Mouse (Mus musculus) embryo, embryonic 9.5 days (tissue): Measurements from ENCODE around the gene Creb3l1.
A peak's percentile ranks its signal among the peaks of the same experiment; 100 is the strongest.

Experiments used
- DNase-seq: peaks from one replicate; pipeline ENCODE4 v3.0.0-alpha.2; 2017; ENCODE audit errors: extremely low spot score

Creb3l1 gene

DNA sequence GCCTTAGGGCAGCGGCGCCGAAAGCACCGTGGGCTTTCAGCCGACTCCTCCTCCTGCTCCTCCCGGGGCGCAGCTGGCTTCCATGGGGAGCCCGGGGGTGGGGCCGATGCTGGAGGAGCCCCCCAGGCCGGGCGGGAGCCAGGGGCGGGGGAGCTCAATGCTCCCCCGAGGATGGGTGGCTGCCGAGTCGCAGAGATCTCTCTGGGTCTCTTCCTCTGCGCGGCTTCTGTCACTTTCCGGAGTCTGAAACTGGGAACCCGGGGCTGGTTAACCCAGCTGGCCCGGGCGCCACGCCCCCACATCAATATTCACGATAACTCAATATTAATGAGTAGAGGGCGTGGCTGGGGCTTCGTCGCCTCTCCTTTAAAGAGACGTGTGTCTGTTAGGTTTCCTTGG lies at the start of gene Creb3l1:
Gene Creb3l1, minus strand, starts transcription at position 229 of the 399 bp plus-strand sequence.
- DNase-seq = peak; percentile 70

DNA sequence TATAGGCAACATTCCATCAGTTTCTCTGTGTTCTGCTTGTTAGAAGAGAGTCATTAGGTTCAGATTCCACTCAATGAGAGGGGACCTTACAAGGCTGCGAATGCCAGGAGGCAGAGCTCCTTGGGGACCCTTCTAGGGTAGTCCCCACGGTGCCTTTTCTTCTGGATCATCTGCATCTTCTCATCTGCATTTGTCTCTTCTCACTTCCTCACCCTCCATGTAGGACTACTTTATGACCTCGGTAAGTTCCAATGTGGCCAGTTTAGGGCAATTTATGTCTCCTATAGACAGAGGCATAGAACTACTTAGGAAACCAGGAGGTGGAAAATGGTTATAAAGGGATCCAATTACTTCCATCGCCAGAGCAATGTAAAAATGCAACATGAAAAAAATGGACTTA lies 46.8 kb upstream of the Creb3l1 start:
- no peak for DNase-seq

DNA sequence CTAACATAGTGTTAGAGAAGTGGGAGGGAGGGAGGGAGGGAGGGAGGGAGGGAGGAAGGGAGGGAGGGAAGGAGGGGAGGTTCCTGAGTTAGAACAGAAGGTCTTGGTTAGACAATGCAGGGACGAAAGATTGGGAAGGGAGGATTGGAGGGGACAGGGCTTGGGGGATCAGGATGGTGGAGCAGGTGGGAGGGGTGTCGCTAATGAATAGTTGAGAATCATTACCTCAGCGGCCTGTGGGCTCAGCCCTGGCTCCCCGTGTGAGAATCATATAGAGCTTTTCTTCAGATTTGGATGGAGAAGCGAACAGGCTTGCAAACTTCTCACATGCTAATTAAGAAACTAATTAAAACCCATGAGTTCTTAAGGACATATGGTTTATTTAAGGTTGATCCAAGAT lies 45.3 kb upstream of the Creb3l1 start:
- DNase-seq = no peak

DNA sequence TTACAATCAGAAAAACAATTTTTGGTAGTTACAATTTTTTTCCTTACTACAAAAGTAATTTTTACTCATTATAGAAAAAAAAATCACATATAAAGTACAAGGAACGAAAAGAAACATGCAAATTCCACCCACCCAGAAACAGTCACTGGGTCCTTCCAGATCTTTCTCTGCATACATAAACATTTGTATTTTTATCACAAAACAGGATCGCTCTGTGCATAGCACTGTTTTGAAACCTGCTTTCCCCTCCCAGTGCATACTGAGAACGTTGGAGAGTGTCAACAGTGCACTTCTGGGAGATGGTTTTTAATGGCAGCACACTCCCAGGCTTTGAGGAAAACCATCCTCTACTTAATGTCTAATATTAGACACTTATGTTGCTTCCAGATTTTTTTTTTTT lies 43.3 kb upstream of the Creb3l1 start:
- no peak for DNase-seq

DNA sequence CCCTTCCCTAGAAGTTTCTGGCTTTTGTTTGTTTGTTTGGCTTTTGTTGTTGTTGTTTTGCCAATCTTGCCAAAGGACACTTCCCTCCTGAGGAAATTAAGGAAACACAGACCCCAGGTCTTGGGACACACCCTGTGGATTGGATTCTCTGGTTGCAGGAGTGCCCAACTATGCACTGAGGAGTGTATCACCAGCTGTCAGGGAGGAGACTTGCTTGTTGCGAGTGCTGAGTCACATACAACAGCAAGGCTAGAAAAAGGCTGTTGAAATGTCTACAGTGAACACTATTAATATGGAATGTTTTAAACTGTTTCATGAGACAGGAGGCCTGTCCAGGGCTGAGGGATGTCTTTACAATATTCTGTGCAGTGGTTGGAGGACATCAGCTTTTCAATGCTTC lies 42.6 kb upstream of the Creb3l1 start:
- no peak for DNase-seq

DNA sequence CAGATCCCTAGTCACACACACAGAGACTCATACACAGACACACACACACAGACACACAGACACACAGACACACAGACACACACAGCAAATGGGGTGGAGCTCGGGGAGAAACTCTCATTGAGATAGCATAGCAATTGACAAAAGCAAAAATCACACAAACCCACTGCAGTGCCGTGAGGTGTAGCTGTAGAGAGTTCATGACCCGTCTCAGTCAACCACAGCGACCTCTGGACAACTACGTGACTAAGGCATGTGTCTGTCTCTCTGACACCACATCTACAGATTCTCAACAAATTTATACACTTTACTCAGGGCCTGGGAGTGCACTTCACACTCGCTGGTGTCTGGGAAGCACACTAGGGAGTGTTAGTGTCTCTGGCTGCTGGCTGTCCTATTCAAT lies 41.6 kb upstream of the Creb3l1 start:
- DNase-seq = no peak

DNA sequence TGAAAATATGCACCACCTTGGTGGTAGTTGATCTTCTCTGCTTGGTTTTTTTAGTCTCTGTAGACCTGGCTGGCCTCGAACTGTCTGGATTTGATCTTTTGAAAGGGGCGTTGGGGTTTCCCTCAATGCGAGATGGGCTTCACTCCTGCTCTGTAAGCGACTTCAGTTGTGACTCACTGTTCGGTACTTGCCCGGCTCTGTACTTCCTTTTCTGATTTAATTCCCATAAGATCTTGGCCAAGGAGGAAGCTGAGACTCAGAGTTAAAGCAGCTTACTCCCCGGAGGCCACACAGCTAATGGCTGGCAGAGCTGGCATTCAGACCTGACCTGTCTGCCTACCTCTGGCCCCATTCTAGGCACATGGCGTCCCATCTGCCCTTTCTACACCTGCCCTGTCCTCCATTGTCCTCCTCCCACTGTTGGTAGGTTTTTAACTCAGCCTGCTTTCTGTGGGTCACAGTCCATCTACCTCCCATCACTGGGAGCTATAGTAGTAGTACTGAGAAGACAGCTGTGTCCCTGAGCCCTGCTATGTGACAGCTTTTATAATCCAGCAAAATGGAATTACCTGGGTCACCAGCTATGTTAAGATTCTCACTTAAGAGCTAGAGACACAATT lies 41.1 kb upstream of the Creb3l1 start:
- DNase-seq = no peak

DNA sequence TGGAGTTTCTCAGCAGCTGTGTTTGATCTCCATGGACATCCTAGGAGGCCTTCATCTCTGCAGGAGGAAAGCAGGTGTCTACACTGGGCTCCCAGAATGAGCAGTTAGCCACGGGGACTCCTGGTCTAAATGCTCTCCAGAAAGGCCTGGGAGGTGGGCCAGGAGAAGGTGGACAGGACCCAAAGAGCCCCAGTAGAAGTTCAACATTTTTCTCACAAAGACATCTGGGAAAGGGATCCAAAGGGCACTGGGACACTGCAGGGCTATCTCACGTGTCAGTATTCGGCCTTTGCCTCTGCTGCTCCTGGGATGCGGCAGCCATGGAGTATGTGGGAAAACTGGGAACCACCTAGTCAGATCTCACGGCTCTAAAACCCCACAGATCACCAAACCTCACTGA lies 38.8 kb upstream of the Creb3l1 start:
- no peak for DNase-seq

DNA sequence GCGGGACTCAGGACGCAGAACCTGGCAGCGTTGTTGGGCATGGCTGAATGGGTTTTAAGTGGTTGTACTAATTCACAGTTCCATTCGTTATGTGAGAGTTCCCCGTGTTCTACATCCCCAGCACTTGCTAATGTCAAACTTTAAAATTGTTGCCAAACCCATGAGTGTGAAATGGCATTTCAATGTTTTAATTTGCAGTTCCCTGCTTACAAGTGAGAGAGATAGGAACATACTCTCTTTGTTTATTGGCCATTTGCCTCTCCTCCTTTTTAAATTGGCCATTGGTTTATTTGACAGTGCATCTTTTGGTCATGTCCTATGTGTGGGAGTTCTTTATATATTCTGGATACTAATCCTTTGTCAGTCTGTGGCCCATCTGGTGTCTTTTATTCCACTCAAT lies 37.0 kb upstream of the Creb3l1 start:
- DNase-seq = no peak

DNA sequence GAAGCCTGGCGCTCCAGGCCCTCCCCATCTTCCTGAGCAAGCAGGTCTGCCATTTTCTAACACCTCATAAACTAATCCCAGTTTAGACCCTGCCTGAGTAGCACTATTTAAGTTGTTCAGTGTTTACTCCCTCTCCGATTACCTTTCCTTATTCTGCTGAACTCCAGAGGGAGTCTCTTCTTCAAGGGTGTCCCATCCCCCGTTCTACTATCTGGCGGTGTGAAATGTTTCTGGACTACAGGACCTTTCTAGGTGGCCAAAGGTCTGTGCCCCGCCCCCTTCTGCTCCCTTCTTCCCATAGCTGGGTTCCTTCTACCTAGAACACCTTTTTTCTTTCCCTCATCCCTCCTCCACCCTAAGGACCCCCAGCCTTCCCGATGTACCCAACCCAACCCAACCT lies 36.0 kb upstream of the Creb3l1 start:
- DNase-seq = no peak

DNA sequence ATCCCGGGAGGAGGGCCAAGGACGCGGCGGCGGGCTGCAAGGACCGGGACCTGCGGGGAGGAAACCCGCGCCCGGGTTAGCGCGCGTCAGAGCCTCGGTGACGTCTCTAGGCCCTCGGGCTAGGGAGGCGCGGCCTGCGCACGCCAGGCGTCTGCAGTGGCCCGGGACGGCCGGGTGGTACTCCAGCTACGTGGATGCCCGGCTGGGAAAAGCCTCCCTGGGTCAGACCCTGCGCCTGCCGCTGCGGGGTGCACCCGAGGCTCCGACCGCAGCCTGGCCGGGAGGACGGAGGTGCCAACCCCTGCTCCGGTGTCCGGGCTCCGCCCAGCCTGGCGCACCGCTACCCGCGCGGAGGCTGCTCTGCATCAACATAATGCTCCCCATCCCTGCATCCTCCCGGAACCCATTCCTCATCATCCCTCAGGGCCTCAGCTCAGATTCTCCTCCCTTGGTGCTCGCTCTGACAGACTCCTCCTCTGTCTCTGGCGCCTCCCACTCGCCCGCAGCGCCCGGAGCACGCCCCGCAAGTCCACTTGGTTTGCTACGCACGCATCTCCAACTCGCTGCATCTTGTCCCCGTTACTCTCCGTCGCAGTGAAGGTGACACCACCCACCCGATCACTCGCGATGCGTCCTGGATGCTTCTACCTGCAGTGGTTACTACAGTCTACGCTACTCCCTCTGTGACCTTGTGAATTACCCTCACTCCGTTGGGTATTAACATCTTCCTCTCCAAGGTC lies 35.3 kb upstream of the Creb3l1 start:
- DNase-seq = peak; percentile 54

DNA sequence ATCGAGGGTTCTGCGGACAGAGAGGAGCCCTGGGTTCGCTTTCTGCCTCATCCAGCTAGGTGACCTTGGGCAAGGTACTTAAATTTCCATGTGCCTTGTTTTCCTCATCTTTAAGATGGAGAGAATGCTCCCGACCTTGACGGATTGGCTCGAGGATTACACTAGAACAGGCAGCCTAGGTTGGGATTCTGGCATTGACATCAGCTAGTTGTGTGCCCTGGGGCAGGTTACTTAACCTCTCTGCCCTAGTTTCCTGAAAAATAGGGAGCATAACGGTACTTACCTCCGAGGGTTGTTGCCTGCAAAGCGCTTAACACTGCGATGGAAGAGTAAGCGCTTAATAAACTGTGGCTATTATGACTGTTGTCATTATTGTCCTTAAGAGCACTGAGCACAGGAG lies 34.6 kb upstream of the Creb3l1 start:
- DNase-seq = no peak

DNA sequence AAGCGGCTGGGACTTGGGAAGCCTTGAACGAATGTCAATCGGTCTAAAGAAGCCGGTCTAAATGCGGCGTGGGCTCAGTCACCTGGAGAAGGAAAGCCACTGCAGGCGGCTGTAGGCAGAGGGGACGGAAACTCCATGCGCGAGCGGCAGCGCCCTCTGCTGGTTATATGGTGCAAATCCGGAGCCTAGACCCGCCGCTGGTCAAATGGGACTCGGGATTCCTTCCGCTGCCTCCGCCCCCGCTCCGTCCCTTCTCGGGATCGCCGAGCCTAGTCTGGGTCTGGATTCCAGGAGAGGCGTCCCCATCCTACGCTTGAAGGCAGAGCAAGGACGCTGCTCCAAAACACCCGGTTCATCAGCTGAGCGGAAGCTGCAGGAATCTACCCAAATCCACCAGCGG lies 34.2 kb upstream of the Creb3l1 start:
- DNase-seq = peak; percentile 92

DNA sequence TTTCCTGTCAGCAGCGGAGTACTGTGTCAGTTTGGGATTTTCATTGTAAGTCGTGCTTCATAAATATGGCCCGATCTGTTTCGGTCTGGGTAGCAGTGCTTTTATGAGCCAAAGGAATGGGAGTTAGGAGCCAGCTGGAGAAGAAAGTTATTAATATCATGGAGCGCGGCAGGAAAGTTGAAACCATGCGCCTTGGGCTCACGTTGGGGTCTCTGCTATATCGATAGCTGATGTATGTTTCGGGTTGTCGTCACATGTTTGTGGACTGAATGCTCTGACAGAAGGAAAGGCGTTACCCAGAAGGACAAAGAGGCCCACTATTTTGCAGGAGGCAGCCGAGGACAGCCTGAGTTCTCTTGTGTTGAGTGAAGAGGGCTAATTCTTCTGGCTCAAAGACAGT lies 32.5 kb upstream of the Creb3l1 start:
- DNase-seq = no peak

DNA sequence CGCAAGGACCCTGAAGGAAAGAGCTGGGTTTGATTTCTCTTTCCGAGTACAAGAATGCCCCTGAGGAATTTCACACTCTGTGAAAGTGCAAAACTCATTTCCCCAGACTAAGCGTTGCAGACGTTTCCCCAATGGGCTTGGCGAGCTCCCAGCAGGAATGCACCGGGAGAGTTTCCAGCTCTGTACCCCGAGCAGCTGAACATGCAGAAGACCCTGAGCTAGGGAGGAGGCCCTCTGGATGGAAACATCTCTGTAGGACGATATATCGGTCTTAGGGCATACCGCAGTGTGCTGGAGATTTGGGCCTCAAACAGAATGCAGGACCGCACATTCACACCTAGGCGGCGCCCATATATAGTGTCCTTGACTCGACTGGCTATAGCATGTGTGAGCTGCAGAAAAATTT lies 31.5 kb upstream of the Creb3l1 start:
- peak; percentile 75 for DNase-seq

DNA sequence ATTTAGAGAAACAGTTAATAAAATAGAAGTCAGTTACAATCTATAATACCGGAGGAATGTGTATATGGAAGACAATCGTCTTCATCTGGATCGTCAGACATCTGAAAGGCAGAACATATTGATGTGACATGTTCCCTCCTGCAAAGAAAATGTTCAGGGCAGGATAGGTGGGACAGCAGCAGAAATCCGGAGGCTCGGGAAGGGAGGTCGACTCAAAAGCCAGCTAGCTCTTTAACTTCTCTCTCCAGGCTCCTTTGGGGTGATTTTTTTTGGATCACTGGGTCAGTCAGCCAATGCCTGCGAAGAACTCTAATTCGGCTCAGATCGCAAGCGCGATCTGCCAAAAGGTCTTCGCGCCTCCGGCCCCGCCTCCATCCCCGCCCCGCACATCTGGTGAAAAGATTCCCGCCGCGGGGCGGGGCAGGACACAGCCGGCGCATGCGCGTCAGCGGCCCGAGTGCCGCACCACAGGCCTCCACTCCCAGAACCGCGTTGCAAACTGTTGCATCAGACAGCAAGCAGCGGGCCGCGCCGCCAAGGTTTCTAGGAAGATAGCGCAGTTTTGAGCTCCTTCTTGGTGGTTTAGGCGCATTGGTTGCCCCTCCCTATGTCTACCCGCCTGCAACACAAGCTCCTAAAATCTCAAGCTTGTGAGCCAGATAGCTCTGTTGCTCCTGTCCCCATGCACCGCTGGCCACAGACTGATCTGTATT lies 31.0 kb upstream of the Creb3l1 start:
- DNase-seq = peak; percentile 91

DNA sequence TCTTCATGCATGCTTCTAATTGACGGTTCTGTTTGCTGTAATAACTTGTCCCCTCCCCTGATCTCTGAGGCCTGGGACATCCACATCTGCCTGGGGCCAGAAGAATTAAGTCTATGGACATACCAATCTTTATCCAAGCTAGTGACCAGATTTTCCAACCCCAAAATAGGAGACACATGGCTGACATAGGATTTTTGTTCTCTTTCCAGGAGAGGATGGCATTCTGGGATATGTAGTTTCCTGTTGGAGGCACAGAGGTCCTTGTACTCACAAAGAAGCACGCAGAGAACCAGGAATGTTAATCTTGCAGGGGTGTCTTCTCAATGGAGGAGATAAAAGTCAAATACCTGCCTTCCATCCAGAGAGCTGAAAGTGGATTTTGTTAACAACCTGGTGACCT lies 28.5 kb upstream of the Creb3l1 start:
- no peak for DNase-seq

DNA sequence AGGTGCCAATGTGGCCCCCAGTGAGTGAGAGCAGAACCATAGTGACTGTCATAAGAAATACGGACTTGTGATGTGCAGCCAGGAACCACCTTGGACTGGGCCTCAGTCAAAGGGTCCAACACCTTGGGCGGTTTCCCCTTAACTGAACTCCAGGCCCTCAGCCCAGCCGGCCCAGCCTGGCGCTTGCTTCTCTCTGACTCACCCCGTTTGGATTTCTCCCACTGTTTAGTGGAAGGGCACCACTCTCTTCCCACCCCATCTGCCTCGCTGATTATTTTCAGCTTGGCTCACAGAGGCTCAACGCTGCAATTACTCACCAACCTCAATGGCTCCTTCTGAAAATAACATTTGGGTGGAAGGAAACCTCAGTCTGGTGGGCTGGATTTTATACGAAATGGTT lies 27.9 kb upstream of the Creb3l1 start:
- no peak for DNase-seq

DNA sequence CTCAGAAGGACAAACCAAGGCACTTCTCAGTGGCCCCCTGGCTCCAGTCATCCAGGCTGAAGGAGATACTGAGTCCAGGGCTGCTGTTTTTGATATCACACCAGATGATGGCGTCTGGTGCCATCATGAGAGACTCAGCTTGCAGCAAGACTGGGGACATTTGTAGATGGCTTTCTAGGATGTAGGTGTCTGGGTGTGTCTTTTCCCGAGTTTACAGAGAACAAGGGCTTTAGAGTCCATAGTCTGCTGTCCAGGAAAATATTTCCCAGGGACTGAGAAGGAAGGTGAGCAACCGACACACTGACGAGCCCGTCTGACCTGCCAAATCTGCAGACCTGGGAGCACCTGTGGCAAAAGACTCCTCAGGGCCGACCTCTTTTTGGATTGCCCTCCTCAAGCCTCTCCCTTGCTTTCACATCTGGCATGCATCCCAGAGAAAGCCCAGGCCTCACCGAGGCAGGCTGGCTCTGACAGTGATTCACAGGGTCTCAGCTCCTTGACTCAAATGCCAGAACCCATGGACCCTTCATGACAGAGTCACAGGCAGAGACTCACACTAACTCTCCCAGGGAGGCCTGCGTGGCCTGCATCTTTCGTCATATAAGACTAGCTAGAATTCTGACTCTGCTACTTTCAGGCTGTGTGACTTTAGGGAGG lies 23.9 kb upstream of the Creb3l1 start:
- no peak for DNase-seq

DNA sequence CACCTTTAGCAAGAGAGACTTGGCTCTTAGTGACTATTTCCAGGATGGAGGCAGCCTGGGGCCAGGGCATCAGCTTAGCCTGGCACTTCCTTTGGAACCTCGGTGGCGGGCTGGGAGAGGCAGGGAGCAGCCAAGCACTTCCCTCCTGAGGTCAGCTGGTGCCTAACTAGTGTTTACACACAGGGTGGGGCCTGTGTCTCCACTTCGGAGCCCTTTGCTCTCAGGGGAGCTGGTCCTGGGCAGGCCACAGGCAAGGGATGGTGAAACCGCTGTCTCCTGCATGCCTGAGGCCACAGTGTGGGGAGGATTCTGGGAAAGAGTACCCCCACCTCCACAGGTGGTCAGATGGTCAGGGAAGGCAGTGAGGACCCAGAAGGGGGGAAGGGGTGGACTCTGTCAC lies 23.3 kb upstream of the Creb3l1 start:
- DNase-seq = no peak

DNA sequence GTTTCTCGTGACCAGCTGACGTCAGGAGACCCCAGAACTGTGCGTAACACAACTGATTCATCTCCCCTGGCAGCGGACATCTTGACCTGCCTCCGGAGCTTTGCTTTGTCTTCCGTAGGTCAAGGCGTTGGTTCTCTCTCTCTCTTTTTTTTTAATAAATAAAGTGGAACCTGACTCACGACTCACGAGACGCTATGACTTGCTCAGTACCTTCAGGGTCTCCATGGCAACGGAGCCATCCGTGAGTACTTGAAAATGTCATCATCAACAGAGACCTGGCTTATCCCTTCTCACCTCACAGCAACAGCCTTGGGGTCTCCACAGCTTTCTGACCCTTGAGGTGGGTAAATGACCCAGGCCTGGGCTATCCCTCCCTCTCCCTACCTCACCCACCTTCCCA lies 19.0 kb upstream of the Creb3l1 start:
- DNase-seq = no peak

DNA sequence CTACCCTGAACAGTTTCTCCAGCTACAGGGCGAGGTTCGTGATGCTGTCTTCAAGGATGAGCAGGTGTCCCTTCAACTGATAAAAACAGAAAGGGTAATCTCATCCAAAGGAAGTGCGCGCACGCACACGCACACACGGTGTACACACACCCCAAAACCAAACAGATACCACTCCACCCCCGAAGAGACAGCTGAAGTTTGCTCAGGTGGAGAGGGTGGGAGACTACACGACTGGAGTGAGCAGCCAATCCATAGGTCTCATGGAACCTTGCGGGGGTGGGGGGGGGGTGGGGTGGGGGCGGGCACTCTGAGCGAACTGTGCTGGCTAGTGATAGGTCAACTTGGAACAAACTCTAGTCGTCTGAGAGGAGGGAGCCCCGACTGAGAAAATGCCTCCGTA lies 17.2 kb upstream of the Creb3l1 start:
- no peak for DNase-seq

DNA sequence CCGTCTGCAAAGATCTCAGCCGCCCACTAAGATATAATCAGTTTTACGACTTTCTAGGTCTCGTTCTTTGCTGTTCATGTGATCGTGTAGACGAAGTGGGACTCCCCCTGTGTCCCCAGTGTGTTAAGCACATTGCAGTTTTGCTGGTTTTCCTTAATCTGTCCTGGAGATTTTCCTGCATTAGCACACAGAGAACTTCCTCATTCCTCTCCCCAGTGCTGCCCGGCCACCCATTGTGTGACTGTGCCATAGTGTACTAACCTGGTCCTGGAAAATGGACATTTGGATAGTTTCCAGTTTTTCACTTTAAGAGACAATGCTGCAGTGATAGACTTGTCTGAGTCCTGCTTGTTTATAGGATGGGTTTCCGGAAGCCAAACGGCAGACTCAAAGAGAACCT lies 10.0 kb upstream of the Creb3l1 start:
- DNase-seq = no peak
